Mouse (Mus musculus): ENCODE measurements around the gene Fuom. TPM values are rescaled to one million over a fixed set of nuclear protein-coding genes. Genes with fewer than 3 reads are reported as not detected.
"Not testable (repeated sequence)": the region's sequence is repeated elsewhere in the genome, so short reads cannot be mapped to it uniquely, and the experiment has no call there.

The Fuom gene
- 8.7 and 13.9 TPM in 2 replicates for polyA plus RNA-seq (2016; fragmentation: Nextera tagmentation; extraction: Ambion mirVana)

GRCm38 (mm10) chr7:140101993-140102860 lies at the start of gene Fuom:
Fuom (minus strand) TSS chr7:140102441.
- Histone ChIP-seq H3K36me3 (peaks cover 27% of the 10 kb centered on the region), H3K27me3 (ENCODE audit: low read depth, poor library complexity, severe bottlenecking) (peaks cover 20% of the 10 kb centered on the region), H3K27ac (peak within 1 kb of the TSS; percentile 37), H3K9me3 (replicated peaks) (no peaks in the 10 kb centered on the region), H3K4me1 (peaks cover 19% of the 10 kb centered on the region), H3K4me3 (peak within 1 kb of the TSS; percentile 59)
- WGBS: 2% methylated on average over 30 of the region's 30 CpGs
- peak; percentile 76 for DNase-seq (ENCODE audit: low spot score)

- Histone ChIP-seq H3K4me1 (no peaks in the 10 kb centered on the region), H3K4me3 (no peak overlapping the region), H3K9me3 (replicated peaks) (no peaks in the 10 kb centered on the region), H3K27me3 (ENCODE audit: low read depth, poor library complexity, severe bottlenecking) (no peaks in the 10 kb centered on the region), H3K36me3 (peaks cover 3% of the 10 kb centered on the region; the same call in 1 of the 2 replicates), H3K27ac (no peak overlapping the region)
- DNase-seq (ENCODE audit: low spot score): no peak
- 80% methylated on average over 4 of the region's 4 CpGs for WGBS
Observed at GRCm38 (mm10) chr7:140144550-140144949, 42.3 kb upstream of the Fuom start.

DNA sequence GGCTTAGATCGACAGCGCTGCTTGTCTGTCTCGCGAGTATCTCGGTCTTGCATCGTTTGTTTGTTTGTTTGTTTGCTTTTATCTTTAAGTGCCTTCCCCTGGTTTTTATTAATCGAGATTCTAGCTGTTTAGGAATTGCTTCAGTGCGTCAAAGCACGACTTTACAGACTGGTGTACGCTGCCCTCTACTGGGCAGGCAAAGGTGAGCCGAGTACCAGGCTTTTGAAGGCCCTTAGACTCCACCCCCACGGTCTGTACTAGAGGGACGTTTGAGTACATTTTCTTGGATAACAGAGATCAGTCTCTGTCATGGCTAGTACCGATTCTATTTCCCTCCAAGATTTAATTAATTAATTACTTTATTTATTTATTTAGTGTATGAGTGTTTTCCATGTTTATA lies 39.1 kb upstream of the Fuom start:
- Histone ChIP-seq H3K27ac (no peak overlapping the region), H3K9me3 (replicated peaks) (no peaks in the 10 kb centered on the region), H3K27me3 (ENCODE audit: low read depth, poor library complexity, severe bottlenecking) (no peaks in the 10 kb centered on the region), H3K36me3 (no peaks in the 10 kb centered on the region), H3K4me3 (no peak overlapping the region), H3K4me1 (peaks cover 6% of the 10 kb centered on the region)
- WGBS: 6% methylated on average over 14 of the region's 14 CpGs
- DNase-seq (ENCODE audit: low spot score): peak; percentile 55

- H3K4me3 ChIP-seq: peak overlapping the region; percentile 79
- H3K27me3 ChIP-seq (ENCODE audit: low read depth, poor library complexity, severe bottlenecking): no peaks in the 10 kb centered on the region
- H3K9me3 ChIP-seq (replicated peaks): no peaks in the 10 kb centered on the region
- H3K36me3 ChIP-seq: peaks cover 16% of the 10 kb centered on the region
- whole genome bisulfite sequencing: 1% methylated on average over 8 of the region's 8 CpGs
- peaks cover 6% of the 10 kb centered on the region for H3K4me1 ChIP-seq
- DNase-seq (ENCODE audit: low spot score): no peak
- peak overlapping the region; percentile 93 for H3K27ac ChIP-seq
Observed at GRCm38 (mm10) chr7:140138021-140138310, 35.7 kb upstream of the Fuom start.

- peak; percentile 98 for DNase-seq (ENCODE audit: low spot score)
- Histone ChIP-seq H3K4me3 (peak within 1 kb of the TSS; percentile 79), H3K9me3 (replicated peaks) (no peaks in the 10 kb centered on the region), H3K27ac (peak within 1 kb of the TSS; percentile 93), H3K36me3 (peaks cover 17% of the 10 kb centered on the region), H3K27me3 (ENCODE audit: low read depth, poor library complexity, severe bottlenecking) (no peaks in the 10 kb centered on the region), H3K4me1 (peaks cover 6% of the 10 kb centered on the region)
- WGBS: 2% methylated on average over 39 of the region's 39 CpGs
Observed at GRCm38 (mm10) chr7:140137135-140138020, 35.1 kb upstream of the Fuom start, which contains the start of gene Mtg1. Mtg1 (plus strand) TSS chr7:140137564.

GRCm38 (mm10) chr7:140135106-140135770 lies 33.0 kb upstream of the Fuom start:
- no peak for DNase-seq (ENCODE audit: low spot score)

GRCm38 (mm10) chr7:140134033-140134432 lies 31.8 kb upstream of the Fuom start:
- H3K4me3 ChIP-seq; DNase-seq (ENCODE audit: low spot score); H3K4me1 ChIP-seq; H3K27ac ChIP-seq; H3K9me3 ChIP-seq (replicated peaks); H3K27me3 ChIP-seq (ENCODE audit: low read depth, poor library complexity, severe bottlenecking): not testable (repeated sequence)
- peaks cover 46% of the 10 kb centered on the region for H3K36me3 ChIP-seq
- WGBS: 95% methylated on average over 7 of the region's 7 CpGs

More at GRCm38 (mm10) chr7:140135106-140135770, 33.0 kb upstream of the Fuom start:
- 93% methylated on average over 5 of the region's 5 CpGs for WGBS
- H3K9me3 ChIP-seq (replicated peaks): no peaks in the 10 kb centered on the region
- peaks cover 34% of the 10 kb centered on the region for H3K36me3 ChIP-seq
- peaks cover 6% of the 10 kb centered on the region for H3K4me1 ChIP-seq
- H3K27me3 ChIP-seq (ENCODE audit: low read depth, poor library complexity, severe bottlenecking): no peaks in the 10 kb centered on the region
- H3K27ac ChIP-seq: no peak overlapping the region
- no peak overlapping the region for H3K4me3 ChIP-seq

DNA sequence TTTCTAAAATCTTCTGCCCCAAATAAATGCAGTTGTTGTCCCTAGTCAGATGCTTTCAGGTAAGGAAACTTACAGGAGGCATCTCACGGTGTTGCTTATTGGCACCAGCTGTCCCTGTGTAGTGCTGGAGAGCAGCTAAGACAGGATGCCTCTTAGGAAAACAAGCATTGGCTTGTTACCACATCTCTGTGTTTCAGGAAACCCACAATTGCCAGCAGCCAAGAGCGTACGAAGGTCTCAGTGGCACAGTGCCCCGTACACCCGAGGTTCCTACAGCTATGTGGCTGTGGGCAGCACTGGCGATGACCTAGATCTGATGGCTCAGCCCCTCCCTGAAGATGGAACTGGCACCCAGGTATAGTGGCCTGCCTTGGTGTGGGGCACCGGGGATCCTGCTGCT lies 29.9 kb upstream of the Fuom start:
- H3K4me1 ChIP-seq; H3K27ac ChIP-seq; H3K9me3 ChIP-seq (replicated peaks); DNase-seq (ENCODE audit: low spot score); H3K4me3 ChIP-seq; H3K27me3 ChIP-seq (ENCODE audit: low read depth, poor library complexity, severe bottlenecking): not testable (repeated sequence)
- H3K36me3 ChIP-seq: peaks cover 46% of the 10 kb centered on the region
- 94% methylated on average over 7 of the region's 7 CpGs for WGBS

DNA sequence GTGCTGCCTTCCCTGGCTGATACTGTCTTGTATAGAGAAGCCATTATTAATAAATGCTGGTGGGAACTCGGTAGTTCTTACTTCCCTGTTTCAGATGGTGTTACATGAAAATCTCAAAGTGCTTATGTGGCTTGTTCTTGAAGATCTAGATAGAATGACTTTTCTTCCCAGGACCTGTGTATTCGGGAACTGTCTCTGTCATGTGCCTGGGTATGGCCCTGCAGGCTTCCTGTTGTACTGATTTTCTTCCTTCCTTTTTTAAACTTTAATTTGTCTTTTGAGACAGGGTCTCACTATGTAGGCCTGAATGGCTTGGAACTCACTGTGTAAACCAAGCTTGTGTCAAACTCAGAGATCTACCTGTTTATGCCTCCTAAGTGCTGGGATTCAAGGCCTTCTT lies 25.7 kb upstream of the Fuom start:
- DNase-seq (ENCODE audit: low spot score): no peak
- WGBS: 84% methylated on average over 2 of the region's 2 CpGs
- Histone ChIP-seq H3K4me3 (no peak overlapping the region), H3K36me3 (peaks cover 31% of the 10 kb centered on the region), H3K4me1 (peaks cover 16% of the 10 kb centered on the region), H3K27ac (no peak overlapping the region), H3K9me3 (replicated peaks) (no peaks in the 10 kb centered on the region), H3K27me3 (ENCODE audit: low read depth, poor library complexity, severe bottlenecking) (no peaks in the 10 kb centered on the region)

GRCm38 (mm10) chr7:140126934-140127333 lies 24.7 kb upstream of the Fuom start:
- WGBS: 86% methylated on average over 3 of the region's 3 CpGs
- H3K4me1 ChIP-seq: peaks cover 16% of the 10 kb centered on the region
- no peak overlapping the region for H3K27ac ChIP-seq
- peaks cover 26% of the 10 kb centered on the region for H3K36me3 ChIP-seq
- H3K4me3 ChIP-seq: 0 out of 2 replicates have a peak overlapping the region, but pooled peaks have one; percentile 6
- H3K27me3 ChIP-seq (ENCODE audit: low read depth, poor library complexity, severe bottlenecking): no peaks in the 10 kb centered on the region
- no peak for DNase-seq (ENCODE audit: low spot score)
- no peaks in the 10 kb centered on the region for H3K9me3 ChIP-seq (replicated peaks)

DNA sequence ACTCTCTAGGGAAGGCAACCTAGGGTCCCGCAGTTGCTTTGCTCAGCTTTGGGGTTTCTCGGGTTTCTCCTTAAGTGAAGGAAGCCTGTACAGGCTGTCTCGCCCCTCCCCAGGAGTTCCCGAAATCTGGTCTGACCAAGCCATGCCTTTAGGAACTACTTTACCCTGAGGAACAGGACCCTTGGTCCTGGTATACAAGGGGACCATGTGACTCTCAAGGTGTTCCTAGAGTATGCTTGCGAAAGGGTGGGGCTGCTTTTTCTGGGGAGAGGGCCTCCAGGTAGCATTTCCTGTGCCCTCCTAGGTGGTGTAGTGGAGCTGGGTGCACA lies 23.7 kb upstream of the Fuom start:
- no peaks in the 10 kb centered on the region for H3K27me3 ChIP-seq (ENCODE audit: low read depth, poor library complexity, severe bottlenecking)
- WGBS: 3% methylated on average over 5 of the region's 5 CpGs
- H3K36me3 ChIP-seq: peaks cover 20% of the 10 kb centered on the region
- DNase-seq (ENCODE audit: low spot score): no peak
- H3K27ac ChIP-seq: peak overlapping the region; percentile 90
- no peaks in the 10 kb centered on the region for H3K9me3 ChIP-seq (replicated peaks)
- H3K4me3 ChIP-seq: peak overlapping the region; percentile 68
- peaks cover 16% of the 10 kb centered on the region for H3K4me1 ChIP-seq

- peaks cover 16% of the 10 kb centered on the region for H3K4me1 ChIP-seq
- no peaks in the 10 kb centered on the region for H3K9me3 ChIP-seq (replicated peaks)
- peaks cover 14% of the 10 kb centered on the region for H3K36me3 ChIP-seq
- WGBS: 1% methylated on average over 40 of the region's 40 CpGs
- peak; percentile 94 for DNase-seq (ENCODE audit: low spot score)
- H3K4me3 ChIP-seq: peak overlapping the region; percentile 68
- peak overlapping the region; percentile 90 for H3K27ac ChIP-seq
- H3K27me3 ChIP-seq (ENCODE audit: low read depth, poor library complexity, severe bottlenecking): no peaks in the 10 kb centered on the region
Observed at GRCm38 (mm10) chr7:140125278-140126021, 23.2 kb upstream of the Fuom start.

All from limb, embryonic 10.5 days (tissue).